Mouse (Mus musculus) forebrain, embryonic 15.5 days (tissue): ENCODE data around the gene Fam173a. TPM values are rescaled to one million over a fixed set of nuclear protein-coding genes. Genes with fewer than 3 reads are reported as not detected.
"Not testable (repeated sequence)": the region's sequence is repeated elsewhere in the genome, so short reads cannot be mapped to it uniquely, and the experiment has no call there.

Source experiments
- ATAC-seq: fragments of 200-750 bp; cut with Nextera tagmentation; replicated peaks from 2 replicates; pipeline ENCODE4 v1.8.0; 2017; ENCODE audit warnings: mild to moderate bottlenecking, moderate TSS enrichment, moderate library complexity
- H3K27ac ChIP-seq: fragments of 300-500 bp; sonication (generic); replicated peaks from 2 replicates; pipeline ENCODE4 v1.5.1; 2015; ENCODE audit warnings: mild to moderate bottlenecking, inconsistent platforms
- H3K27me3 ChIP-seq: fragments of 300-500 bp; sonication (generic); 2 replicates; pipeline ENCODE4 v1.6.1; 2015; ENCODE audit warnings: inconsistent platforms
- H3K36me3 ChIP-seq: fragments of 300-500 bp; sonication (generic); 2 replicates; pipeline ENCODE4 v1.6.1; 2015; ENCODE audit warnings: mild to moderate bottlenecking, inconsistent platforms
- H3K4me1 ChIP-seq: fragments of 300-500 bp; sonication (generic); 2 replicates; pipeline ENCODE4 v1.6.1; 2015; ENCODE audit warnings: inconsistent platforms
- H3K4me2 ChIP-seq: fragments of 300-500 bp; sonication (generic); replicated peaks from 2 replicates; pipeline ENCODE4 v1.6.1; 2015; ENCODE audit warnings: mild to moderate bottlenecking, inconsistent platforms
- H3K4me3 ChIP-seq: fragments of 300-500 bp; sonication (generic); 2 replicates; pipeline ENCODE4 v1.5.1; 2015; ENCODE audit warnings: mild to moderate bottlenecking, inconsistent platforms
- H3K9ac ChIP-seq: fragments of 300-500 bp; sonication (generic); replicated peaks from 2 replicates; pipeline ENCODE4 v1.6.1; 2015; ENCODE audit warnings: mild to moderate bottlenecking, inconsistent platforms
- H3K9me3 ChIP-seq: fragments of 300-500 bp; sonication (generic); 2 replicates; pipeline ENCODE4 v1.6.1; 2016; ENCODE audit warnings: inconsistent platforms
- WGBS: fragments of 180-500 bp; shearing (Covaris S2); methylation state at CpG from one replicate; pipeline ENCODE4 v1.1.7; 2015; ENCODE audit warnings: mixed read lengths; 5-methylcytosine and 5-hydroxymethylcytosine counted together
- polyA plus RNA-seq: library from polyadenylated mRNA; unstranded; fragments of >200 nt; fragmentation: Nextera tagmentation; extraction: Ambion mirVana; gene quantifications from 2 replicates; pipeline ENCODE4 v1.2.1, GENCODE M21; 2015

The Fam173a gene
- polyA plus RNA-seq, 1 experiment from 2014 or later, result 71.4 TPM

DNA sequence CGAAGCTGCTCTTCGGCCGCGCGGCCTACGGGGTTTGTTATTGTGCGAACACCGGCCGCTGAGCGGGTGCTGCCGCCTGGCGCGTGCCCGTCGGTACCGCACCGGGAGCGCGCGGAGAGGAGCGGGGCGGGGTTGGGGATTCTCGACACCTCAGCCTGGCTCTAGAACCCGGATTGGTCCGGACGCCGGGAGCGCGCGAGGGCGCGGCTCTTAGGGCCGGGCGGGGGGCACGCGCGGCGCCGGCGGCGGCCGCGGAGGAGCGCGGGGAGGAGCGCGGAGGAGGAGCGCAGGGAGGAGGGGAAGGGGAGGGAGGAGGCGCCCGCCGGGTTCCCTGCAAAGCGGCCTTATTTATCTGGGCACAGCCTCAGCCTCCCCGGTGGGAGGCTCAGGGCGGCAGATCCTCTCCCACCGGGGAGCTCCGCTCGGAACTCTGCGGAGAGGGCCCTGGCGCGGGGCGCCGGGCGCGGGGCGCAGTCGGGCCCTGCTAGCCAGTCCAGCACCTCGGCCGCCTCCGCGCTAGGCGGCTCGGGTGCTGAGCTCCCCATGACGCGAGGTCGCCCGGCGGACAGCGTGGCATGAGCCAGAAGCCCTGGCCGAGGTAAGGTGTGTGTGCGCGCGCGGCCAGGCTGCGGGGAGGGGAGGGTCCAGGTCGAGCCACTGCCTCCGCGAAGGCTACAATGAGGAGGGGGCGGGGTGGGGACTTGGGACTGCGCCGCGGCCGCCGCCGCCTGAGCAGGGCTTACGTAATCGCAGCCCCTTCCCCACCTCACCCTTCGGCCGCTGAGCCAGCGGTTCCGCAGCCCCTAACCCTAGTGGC lies 16.3 kb upstream of the Fam173a start, which contains the start of gene Fbxl16:
TSS of gene Fbxl16 (plus strand) at position 297 of the 817 bp plus-strand sequence.
- H3K9ac ChIP-seq, result peak within 1 kb of the TSS; percentile 99
- peak within 1 kb of the TSS; percentile 99 for H3K4me3 ChIP-seq
- H3K9me3 ChIP-seq, result no peaks in the 10 kb centered on the region
- H3K36me3 ChIP-seq, result no peaks in the 10 kb centered on the region
- H3K27ac ChIP-seq, result peak within 1 kb of the TSS; percentile 98
- no peaks in the 10 kb centered on the region for H3K27me3 ChIP-seq
- WGBS, result under 1% methylated on average over 93 of the region's 100 CpGs
- peak; percentile 86 for ATAC-seq
- peaks cover 42% of the 10 kb centered on the region for H3K4me1 ChIP-seq
- H3K4me2 ChIP-seq, result peak within 1 kb of the TSS; percentile 89

DNA sequence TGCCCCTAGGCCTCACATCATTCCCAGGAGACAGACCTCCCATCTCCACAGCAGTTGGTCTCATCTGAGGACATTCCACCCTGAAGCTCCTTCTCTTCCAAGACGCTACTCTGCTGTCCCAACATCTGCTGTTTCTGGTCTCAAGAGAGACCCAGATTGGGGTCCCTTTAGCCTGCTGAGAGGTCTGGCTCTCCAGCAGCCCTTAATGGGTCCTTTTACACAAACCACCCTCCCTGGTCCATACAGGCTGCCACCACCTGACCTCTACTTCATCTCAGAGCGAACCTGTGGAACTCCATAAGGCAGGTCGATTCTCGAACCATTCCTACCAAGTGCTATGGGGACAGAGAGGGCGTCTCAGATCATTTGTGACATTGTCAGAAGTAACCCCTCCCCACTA lies 15.3 kb upstream of the Fam173a start:
- Histone ChIP-seq H3K9me3 (no peaks in the 10 kb centered on the region), H3K4me3 (peak overlapping the region; percentile 99), H3K36me3 (no peaks in the 10 kb centered on the region), H3K27ac (peak overlapping the region; percentile 98), H3K4me2 (peak overlapping the region; percentile 89), H3K27me3 (no peaks in the 10 kb centered on the region), H3K9ac (peak overlapping the region; percentile 99), H3K4me1 (peaks cover 43% of the 10 kb centered on the region)
- 45% methylated on average over 5 of the region's 5 CpGs for WGBS
- peak; percentile 2; the same call in 1 of the 2 replicates for ATAC-seq

DNA sequence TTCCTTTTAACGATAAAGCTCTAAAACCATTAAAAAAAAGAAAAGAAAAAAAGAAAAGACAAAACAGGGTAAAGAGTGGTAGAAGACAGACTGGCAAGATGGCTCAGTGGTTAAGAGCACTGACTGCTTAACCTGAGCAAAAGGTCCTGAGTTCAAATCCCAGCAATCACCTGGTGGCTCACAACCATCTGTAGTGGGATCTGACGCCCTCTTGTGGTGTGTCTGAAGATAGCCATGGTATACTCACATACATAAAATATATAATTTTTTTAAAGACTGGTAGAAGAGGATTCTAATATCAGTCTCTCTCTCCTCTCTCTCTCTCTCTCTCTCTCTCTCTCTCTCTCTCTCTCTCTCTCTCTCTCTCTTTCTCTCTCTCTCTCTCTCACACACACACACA lies 14.8 kb upstream of the Fam173a start:
- H3K27ac ChIP-seq, H3K4me2 ChIP-seq, H3K4me3 ChIP-seq, H3K9ac ChIP-seq, ATAC-seq, H3K9me3 ChIP-seq, H3K36me3 ChIP-seq, H3K27me3 ChIP-seq: not testable (repeated sequence)
- 49% methylated on average over 2 of the region's 2 CpGs for WGBS
- peaks cover 43% of the 10 kb centered on the region for H3K4me1 ChIP-seq

DNA sequence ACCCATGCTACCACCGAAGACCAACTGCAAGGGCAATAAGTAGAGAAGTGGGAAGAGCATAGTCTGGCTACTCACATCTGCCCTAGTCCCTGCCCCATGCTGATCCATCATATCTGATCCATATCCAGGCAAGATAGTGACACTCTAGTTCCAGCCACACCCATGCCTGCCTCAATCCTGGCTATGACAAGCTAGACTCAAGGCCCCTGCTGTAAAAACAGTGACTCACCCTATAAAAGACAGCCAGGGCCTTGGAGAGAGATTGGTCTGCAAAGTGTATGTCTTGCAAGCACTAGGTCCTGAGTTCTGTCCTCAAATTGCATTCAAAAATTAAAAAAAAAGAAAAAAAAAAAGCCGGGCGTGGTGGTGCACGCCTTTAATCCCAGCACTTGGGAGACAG lies 13.8 kb upstream of the Fam173a start:
- WGBS, result 93% methylated on average over 4 of the region's 4 CpGs
- Histone ChIP-seq H3K36me3 (no peaks in the 10 kb centered on the region), H3K27ac (no peak overlapping the region), H3K27me3 (no peaks in the 10 kb centered on the region), H3K4me3 (no peak overlapping the region), H3K4me1 (peaks cover 46% of the 10 kb centered on the region), H3K9ac (no peak overlapping the region), H3K4me2 (no peak overlapping the region), H3K9me3 (no peaks in the 10 kb centered on the region)
- ATAC-seq, result no peak

DNA sequence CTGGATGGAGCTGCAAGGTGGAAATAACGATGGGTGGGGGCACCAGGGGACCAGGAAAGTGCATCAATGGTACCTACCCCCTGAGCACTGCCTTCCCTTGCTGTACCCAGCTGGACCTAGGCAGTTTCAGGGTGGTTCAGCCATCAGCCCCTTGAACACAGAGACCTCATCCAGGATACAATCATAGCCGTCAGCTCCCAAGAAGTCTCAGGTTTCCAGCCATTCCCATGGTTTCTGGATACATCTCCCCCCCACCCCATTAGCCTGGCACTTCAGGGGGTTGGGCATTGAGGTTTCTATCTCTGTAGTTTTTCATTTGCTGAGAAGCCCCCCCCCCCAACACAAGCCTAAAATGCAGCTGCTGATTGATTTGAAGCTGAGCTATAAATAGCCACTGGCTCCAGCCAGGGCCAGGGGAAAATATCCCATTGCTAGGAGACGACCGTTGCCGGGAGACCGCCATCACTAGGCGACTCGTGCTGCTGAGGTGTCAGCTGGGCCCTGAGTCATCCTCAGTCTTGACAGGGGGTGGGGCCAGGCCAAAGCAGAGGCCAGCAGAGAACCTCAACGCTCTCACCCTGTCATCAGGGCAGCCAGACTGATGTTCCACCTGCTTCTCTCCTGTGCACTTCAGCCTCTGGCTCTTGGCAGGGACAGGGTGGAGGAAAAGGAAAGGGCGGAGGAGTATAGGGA lies 10.3 kb upstream of the Fam173a start:
- no peak overlapping the region for H3K4me3 ChIP-seq
- 9% methylated on average over 10 of the region's 10 CpGs for WGBS
- no peaks in the 10 kb centered on the region for H3K36me3 ChIP-seq
- peak overlapping the region; percentile 86 for H3K27ac ChIP-seq
- no peaks in the 10 kb centered on the region for H3K27me3 ChIP-seq
- peak; percentile 87 for ATAC-seq
- H3K4me1 ChIP-seq, result peaks cover 25% of the 10 kb centered on the region
- no peaks in the 10 kb centered on the region for H3K9me3 ChIP-seq
- H3K9ac ChIP-seq, result peak overlapping the region; percentile 20; the same call in 1 of the 2 replicates
- H3K4me2 ChIP-seq, result peak overlapping the region; percentile 28

DNA sequence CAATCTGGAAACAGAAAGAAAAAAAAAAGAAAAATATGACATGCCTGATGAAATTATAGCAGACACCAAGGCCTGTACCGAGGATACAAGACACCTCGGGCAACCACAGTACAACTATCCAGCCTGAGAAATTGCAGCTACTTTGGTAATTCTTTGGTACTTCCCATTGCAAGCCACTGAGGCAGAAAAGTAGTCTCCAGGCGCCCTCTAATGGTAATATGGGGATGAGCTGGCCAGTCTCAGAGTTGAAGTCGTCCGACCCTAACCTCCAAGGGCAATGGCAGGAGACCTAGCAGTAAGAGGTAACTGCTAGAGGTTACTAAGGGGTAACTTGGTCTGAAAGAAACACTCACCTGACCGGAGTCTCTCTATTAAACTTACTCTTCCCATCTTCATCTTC lies 8.3 kb upstream of the Fam173a start:
- Histone ChIP-seq H3K36me3 (no peaks in the 10 kb centered on the region), H3K4me3 (no peak overlapping the region), H3K9me3 (no peaks in the 10 kb centered on the region), H3K4me2 (no peak overlapping the region), H3K27ac (no peak overlapping the region), H3K9ac (no peak overlapping the region), H3K4me1 (peaks cover 39% of the 10 kb centered on the region), H3K27me3 (0 out of 2 replicates have a peak, but pooled peaks cover 4% of the 10 kb centered on the region)
- no peak for ATAC-seq
- 8% methylated on average over 6 of the region's 6 CpGs for WGBS

DNA sequence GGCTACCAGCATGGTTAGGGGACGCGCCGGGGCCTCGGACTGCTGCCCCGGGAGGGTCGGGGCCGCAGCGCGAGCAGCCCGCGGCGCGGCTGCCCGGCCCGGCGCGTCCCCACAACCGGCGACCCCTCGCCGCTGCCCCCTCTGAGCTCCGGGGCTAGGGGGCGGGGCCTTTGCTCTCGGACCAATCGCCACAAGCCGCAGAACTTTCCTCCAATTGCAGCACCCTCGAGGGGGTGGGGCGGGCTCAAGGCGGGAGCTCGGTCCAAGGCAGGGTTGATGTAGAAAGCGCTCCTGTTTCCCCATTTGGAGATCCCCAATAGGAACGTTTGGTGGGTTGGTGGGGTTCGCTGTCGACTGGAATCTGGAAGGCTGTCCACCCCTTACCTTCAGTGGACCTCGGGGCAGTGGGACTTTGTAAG lies 4.3 kb upstream of the Fam173a start, which contains the start of gene Metrn:
TSS of gene Metrn (minus strand) at position 186 of the 419 bp plus-strand sequence.
- H3K4me2 ChIP-seq, result peak within 1 kb of the TSS; percentile 86
- 0% methylated on average over 33 of the region's 35 CpGs for WGBS
- 0 out of 2 replicates have a peak, but pooled peaks cover 4% of the 10 kb centered on the region for H3K27me3 ChIP-seq
- peak within 1 kb of the TSS; percentile 63 for H3K4me3 ChIP-seq
- peak; percentile 68 for ATAC-seq
- H3K27ac ChIP-seq, result peak within 1 kb of the TSS; percentile 40
- H3K9me3 ChIP-seq, result no peaks in the 10 kb centered on the region
- peaks cover 55% of the 10 kb centered on the region for H3K4me1 ChIP-seq
- H3K36me3 ChIP-seq, result no peaks in the 10 kb centered on the region
- peak within 1 kb of the TSS; percentile 61 for H3K9ac ChIP-seq

DNA sequence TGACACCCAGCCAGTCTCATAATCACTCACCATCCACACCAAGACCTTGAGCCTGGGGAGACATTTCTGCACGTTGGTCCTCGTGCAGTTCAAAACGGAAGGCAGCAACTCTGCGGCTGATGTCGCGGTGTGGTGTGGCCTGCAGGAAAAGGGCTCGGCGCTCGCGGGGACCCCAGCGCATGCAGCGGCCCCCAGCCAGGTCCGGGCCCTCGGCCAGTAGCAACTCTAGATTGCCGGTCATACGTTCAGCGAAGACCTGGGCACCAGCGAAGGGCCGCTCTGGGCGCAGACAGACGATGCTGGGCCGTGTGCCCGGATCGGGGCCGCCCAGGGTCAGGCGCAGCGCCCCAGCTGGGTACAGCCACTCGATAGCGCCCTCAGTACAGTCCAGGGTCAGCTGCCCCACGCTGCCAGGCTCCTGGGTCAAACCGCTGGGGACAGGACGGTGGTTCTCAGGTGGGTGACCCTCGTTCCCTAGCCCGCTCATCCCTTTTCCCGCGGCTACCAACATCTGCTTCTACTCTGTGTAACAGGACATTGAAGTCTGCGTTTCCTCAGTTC lies 3.6 kb upstream of the Fam173a start:
- Histone ChIP-seq H3K4me3 (peak overlapping the region; percentile 63), H3K4me2 (peak overlapping the region; percentile 86), H3K36me3 (no peaks in the 10 kb centered on the region), H3K4me1 (peaks cover 60% of the 10 kb centered on the region), H3K27ac (peak overlapping the region; percentile 40), H3K27me3 (0 out of 2 replicates have a peak, but pooled peaks cover 4% of the 10 kb centered on the region), H3K9ac (peak overlapping the region; percentile 44), H3K9me3 (no peaks in the 10 kb centered on the region)
- ATAC-seq, result no peak
- WGBS, result 1% methylated on average over 37 of the region's 37 CpGs

DNA sequence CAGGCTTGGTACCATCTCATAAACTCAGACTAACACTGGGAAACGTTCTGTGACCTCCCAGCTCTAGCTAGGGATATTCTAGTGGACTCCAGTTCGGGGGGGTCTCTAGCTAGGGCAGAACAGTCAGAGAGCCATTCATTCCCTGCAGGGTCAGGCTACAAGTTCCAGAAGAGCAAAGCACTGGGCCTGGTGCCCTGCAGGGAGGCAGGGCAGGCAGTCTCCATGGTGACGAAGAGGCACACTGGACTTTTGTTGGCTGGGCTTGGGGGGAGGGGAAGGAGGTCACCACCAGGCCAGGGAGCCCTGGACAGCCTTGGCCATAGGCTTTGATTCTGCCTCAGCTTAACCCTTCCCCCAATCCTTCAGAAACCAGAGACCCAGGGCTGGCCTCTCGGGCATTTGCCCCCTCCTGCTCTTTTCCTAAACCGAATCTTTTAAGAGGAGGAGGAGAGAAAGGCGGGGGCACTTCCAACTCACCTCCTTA lies 3.0 kb upstream of the Fam173a start, which contains the start of gene AC134908.4:
TSS of gene AC134908.4 (minus strand) at position 51 of the 484 bp plus-strand sequence.
- H3K9ac ChIP-seq, result peak within 1 kb of the TSS; percentile 44
- no peaks in the 10 kb centered on the region for H3K9me3 ChIP-seq
- 6% methylated on average over 6 of the region's 6 CpGs for WGBS
- peak within 1 kb of the TSS; percentile 86 for H3K4me2 ChIP-seq
- H3K4me3 ChIP-seq, result peak within 1 kb of the TSS; percentile 63
- H3K4me1 ChIP-seq, result peaks cover 64% of the 10 kb centered on the region
- H3K27me3 ChIP-seq, result 0 out of 2 replicates have a peak, but pooled peaks cover 4% of the 10 kb centered on the region
- H3K27ac ChIP-seq, result peak within 1 kb of the TSS; percentile 40
- no peaks in the 10 kb centered on the region for H3K36me3 ChIP-seq
- ATAC-seq, result no peak

DNA sequence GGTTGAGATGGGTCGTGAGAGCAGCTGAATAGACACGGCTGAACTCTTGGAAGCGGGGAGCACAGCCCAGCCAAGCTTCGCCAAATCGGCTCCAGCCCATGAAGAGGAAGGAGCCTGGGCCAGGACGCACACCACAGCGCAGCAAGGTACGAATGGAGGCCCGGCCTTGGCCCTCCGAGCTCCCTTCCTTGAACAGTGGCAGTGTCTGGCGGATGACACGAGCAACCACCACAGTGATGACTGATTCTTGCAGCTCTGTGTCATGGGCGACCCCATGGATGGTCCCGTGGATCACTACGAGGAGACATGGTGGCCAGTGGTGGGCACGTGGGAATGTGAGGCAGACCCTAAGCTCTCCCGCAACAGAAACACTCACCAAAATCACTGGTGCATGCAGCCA lies 2.3 kb upstream of the Fam173a start:
- Histone ChIP-seq H3K36me3 (no peaks in the 10 kb centered on the region), H3K4me3 (no peak overlapping the region), H3K9me3 (no peaks in the 10 kb centered on the region), H3K9ac (no peak overlapping the region), H3K27ac (peak overlapping the region; percentile 35; the same call in 1 of the 2 replicates), H3K4me2 (peak overlapping the region; percentile 86), H3K27me3 (0 out of 2 replicates have a peak, but pooled peaks cover 4% of the 10 kb centered on the region), H3K4me1 (peaks cover 66% of the 10 kb centered on the region)
- ATAC-seq, result no peak
- WGBS, result 46% methylated on average over 17 of the region's 17 CpGs

DNA sequence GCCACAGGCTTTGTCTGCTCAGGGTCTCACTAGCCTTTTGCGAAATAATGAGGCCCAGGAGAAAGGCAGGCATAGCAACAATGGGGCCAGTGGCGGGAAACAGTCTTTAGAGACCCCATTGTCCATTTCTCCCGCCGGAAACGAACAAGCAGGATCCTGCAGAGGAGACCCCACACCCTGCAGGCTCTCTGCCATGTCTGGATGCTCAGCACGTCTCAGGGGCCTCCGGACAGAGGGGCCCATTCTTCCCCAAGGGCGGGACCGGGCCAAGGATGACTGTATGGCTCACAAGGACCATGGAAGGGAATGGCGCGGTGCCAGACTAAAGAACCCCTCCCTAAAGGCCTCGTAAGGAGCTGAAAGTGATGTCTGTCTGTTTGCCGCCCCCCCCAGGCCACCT lies 1.5 kb upstream of the Fam173a start:
- peaks cover 66% of the 10 kb centered on the region for H3K4me1 ChIP-seq
- 8% methylated on average over 13 of the region's 13 CpGs for WGBS
- H3K36me3 ChIP-seq, result 0 out of 2 replicates have a peak, but pooled peaks cover 6% of the 10 kb centered on the region
- H3K9me3 ChIP-seq, result no peaks in the 10 kb centered on the region
- no peak overlapping the region for H3K4me3 ChIP-seq
- H3K9ac ChIP-seq, result no peak overlapping the region
- H3K27me3 ChIP-seq, result 0 out of 2 replicates have a peak, but pooled peaks cover 4% of the 10 kb centered on the region
- peak overlapping the region; percentile 95 for H3K27ac ChIP-seq
- no peak for ATAC-seq
- H3K4me2 ChIP-seq, result peak overlapping the region; percentile 86; the same call in 1 of the 2 replicates
